Mouse (Mus musculus): ENCODE data around the gene Cntfr. TPM values are rescaled to one million over a fixed set of nuclear protein-coding genes. Genes with fewer than 3 reads are reported as not detected.

Cntfr gene
- polyA plus RNA-seq, 2 experiments, result 0.17 to 0.75 TPM

GRCm38 (mm10) chr4:41677006-41677629, 19.8 kb downstream of the Cntfr start:
- Histone ChIP-seq H3K9me3 (ENCODE audit: control insufficient read depth, low read length) (no peaks in the 10 kb centered on the region), H3K4me2 (ENCODE audit: low read depth) (no peak overlapping the region), H3K27ac (no peak overlapping the region), H3K36me3 (replicated peaks; ENCODE audit: control insufficient read depth, insufficient read depth, low read depth) (no peaks in the 10 kb centered on the region), H3K27me3 (ENCODE audit: control insufficient read depth, insufficient read depth, low read length) (peaks cover 2% of the 10 kb centered on the region), H3K4me3 (ENCODE audit: insufficient read depth in 1 of 2, low read depth in 2 of 2, low read length in 2 of 2) (no peak overlapping the region), H3K4me1 (replicated peaks; ENCODE audit: control insufficient read depth in 2 of 2, insufficient read depth in 2 of 2, low read length in 1 of 2) (no peaks in the 10 kb centered on the region), H3K9ac (replicated peaks) (no peak overlapping the region)
- no peak for DNase-seq (ENCODE audit: low read depth in 3 of 3, low spot score in 3 of 3)
- TF ChIP-seq CTCF (IDR thresholded peaks at IDR 0.05; ENCODE audit: low read depth), result no peak
- no peak for TF ChIP-seq EP300 (IDR thresholded peaks at IDR 0.05; ENCODE audit: low read depth)
- WGBS (ENCODE audit: insufficient replicate concordance), result 47% methylated on average over 13 of the region's 13 CpGs
- ATAC-seq (ENCODE audit: insufficient read depth), result no peak

DNA sequence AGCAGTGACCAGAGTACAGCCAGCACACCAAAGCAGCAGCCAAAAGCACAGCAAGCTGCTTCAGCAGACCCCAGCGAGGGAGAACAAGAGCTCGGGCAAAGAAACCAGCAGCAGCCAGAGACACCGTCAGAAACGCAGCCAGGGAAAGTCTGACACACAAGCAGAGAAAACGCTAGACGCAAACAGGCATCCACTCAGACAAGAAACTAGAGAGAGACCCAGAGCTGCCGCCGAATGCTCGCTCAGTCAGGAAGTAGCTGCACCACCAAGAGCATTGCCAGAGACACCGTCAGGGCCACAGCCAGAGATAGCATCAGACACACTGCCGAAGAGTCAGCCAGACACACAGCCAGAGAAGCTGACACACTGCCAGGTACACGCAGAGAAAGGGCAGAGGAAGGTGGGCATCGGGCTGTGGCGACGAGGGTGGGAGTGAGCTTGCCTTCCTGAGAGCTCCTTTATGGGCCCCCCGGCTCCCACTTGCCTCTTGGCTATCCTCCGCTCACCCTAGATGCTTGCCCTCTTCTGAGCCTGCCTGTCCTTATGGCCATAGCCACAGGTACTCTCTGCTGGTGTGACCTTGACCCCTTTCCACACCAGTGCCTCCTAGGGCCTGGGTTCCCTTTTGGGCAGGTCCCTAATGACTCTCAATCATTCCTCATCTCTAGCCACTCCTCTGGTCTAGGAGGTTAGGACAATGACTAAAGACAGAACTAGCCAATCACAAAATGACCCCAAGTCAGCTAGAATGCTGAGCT, 20.5 kb downstream of the Cntfr start:
- no peaks in the 10 kb centered on the region; the same call in 1 of the 2 replicates for H3K27me3 ChIP-seq (ENCODE audit: control insufficient read depth, insufficient read depth, low read length)

GRCm38 (mm10) chr4:41673186-41673585, 23.7 kb downstream of the Cntfr start:
- ATAC-seq (ENCODE audit: insufficient read depth), result no peak
- 59% methylated on average over 19 of the region's 19 CpGs for WGBS (ENCODE audit: insufficient replicate concordance)
- Histone ChIP-seq H3K4me1 (replicated peaks; ENCODE audit: control insufficient read depth in 2 of 2, insufficient read depth in 2 of 2, low read length in 1 of 2) (no peaks in the 10 kb centered on the region), H3K4me2 (ENCODE audit: low read depth) (no peak overlapping the region), H3K4me3 (ENCODE audit: insufficient read depth in 1 of 2, low read depth in 2 of 2, low read length in 2 of 2) (no peak overlapping the region), H3K9ac (replicated peaks) (no peak overlapping the region), H3K27ac (no peak overlapping the region), H3K36me3 (replicated peaks; ENCODE audit: control insufficient read depth, insufficient read depth, low read depth) (no peaks in the 10 kb centered on the region), H3K9me3 (ENCODE audit: control insufficient read depth, low read length) (no peaks in the 10 kb centered on the region), H3K27me3 (ENCODE audit: control insufficient read depth, insufficient read depth, low read length) (no peaks in the 10 kb centered on the region; the same call in 1 of the 2 replicates)
- TF ChIP-seq CTCF (IDR thresholded peaks at IDR 0.05; ENCODE audit: low read depth), result no peak
- TF ChIP-seq EP300 (IDR thresholded peaks at IDR 0.05; ENCODE audit: low read depth), result no peak
- no peak for DNase-seq (ENCODE audit: low read depth in 3 of 3, low spot score in 3 of 3)

More for the DNA sequence above, 20.5 kb downstream of the Cntfr start:
- Histone ChIP-seq H3K4me2 (ENCODE audit: low read depth) (no peak overlapping the region), H3K9ac (replicated peaks) (no peak overlapping the region), H3K36me3 (replicated peaks; ENCODE audit: control insufficient read depth, insufficient read depth, low read depth) (no peaks in the 10 kb centered on the region), H3K4me3 (ENCODE audit: insufficient read depth in 1 of 2, low read depth in 2 of 2, low read length in 2 of 2) (no peak overlapping the region), H3K4me1 (replicated peaks; ENCODE audit: control insufficient read depth in 2 of 2, insufficient read depth in 2 of 2, low read length in 1 of 2) (no peaks in the 10 kb centered on the region), H3K9me3 (ENCODE audit: control insufficient read depth, low read length) (no peaks in the 10 kb centered on the region), H3K27ac (no peak overlapping the region)
- no peak for TF ChIP-seq CTCF (IDR thresholded peaks at IDR 0.05; ENCODE audit: low read depth)
- TF ChIP-seq EP300 (IDR thresholded peaks at IDR 0.05; ENCODE audit: low read depth), result no peak
- ATAC-seq (ENCODE audit: insufficient read depth) (no peak), DNase-seq (ENCODE audit: low read depth in 3 of 3, low spot score in 3 of 3) (no peak)
- 37% methylated on average over 17 of the region's 17 CpGs for WGBS (ENCODE audit: insufficient replicate concordance)

DNA sequence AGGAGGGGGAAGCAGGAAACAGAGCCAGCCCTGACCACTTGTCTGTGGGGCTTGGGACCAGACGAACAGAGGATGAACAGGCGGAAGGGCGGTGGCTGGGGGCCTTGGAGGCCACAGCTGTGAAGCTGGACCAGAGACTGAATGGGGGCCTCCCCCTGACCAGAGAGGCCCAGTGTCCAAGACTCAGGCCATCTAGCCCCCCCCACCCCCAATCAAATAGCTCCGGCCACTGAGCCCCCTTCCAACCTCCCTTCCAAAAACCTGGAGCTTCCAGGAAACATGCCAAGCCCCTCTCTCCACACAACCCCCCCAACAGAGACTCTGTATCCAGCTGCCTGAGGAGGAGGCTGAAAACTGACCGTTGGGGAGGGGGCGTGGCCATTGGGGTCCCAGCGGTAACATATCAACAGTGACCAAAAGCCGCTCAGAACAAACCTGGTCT, 24.3 kb downstream of the Cntfr start:
- Histone ChIP-seq H3K4me3 (ENCODE audit: insufficient read depth in 1 of 2, low read depth in 2 of 2, low read length in 2 of 2) (no peak overlapping the region), H3K9ac (replicated peaks) (no peak overlapping the region), H3K4me2 (ENCODE audit: low read depth) (no peak overlapping the region), H3K27ac (no peak overlapping the region), H3K4me1 (replicated peaks; ENCODE audit: control insufficient read depth in 2 of 2, insufficient read depth in 2 of 2, low read length in 1 of 2) (no peaks in the 10 kb centered on the region), H3K27me3 (ENCODE audit: control insufficient read depth, insufficient read depth, low read length) (no peaks in the 10 kb centered on the region; the same call in 1 of the 2 replicates), H3K36me3 (replicated peaks; ENCODE audit: control insufficient read depth, insufficient read depth, low read depth) (no peaks in the 10 kb centered on the region), H3K9me3 (ENCODE audit: control insufficient read depth, low read length) (no peaks in the 10 kb centered on the region)
- 35% methylated on average over 8 of the region's 8 CpGs for WGBS (ENCODE audit: insufficient replicate concordance)
- ATAC-seq (ENCODE audit: insufficient read depth), result no peak
- no peak for DNase-seq (ENCODE audit: low read depth in 3 of 3, low spot score in 3 of 3)
- TF ChIP-seq EP300 (IDR thresholded peaks at IDR 0.05; ENCODE audit: low read depth), result no peak
- TF ChIP-seq CTCF (IDR thresholded peaks at IDR 0.05; ENCODE audit: low read depth), result no peak

DNA sequence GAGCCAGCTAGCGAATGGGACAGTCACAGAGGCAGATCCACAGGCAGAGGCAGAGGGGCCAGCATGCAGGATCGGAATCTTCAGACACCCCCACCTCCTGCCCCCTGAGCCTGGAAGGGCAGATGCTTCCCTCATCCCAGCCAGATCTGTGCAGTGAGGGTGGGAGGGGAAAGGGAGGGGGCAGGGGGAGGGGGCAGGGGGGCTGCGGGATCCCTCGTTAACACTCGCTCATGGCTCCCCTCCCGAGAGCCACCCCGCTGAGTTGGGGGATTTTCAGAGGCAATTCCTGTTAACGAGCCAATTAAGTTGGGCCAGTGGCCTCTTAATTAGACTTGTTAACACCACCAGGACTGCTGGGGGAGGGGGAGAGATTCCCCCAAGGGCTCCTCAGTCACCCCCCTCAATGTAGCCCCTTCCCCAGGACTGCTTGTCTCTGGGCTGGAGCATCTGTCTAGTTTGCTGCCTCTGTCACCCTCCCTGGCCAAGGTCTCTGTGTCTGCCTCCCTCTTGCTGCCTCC, 24.9 kb downstream of the Cntfr start:
- Histone ChIP-seq H3K4me2 (ENCODE audit: low read depth) (no peak overlapping the region), H3K27me3 (ENCODE audit: control insufficient read depth, insufficient read depth, low read length) (no peaks in the 10 kb centered on the region; the same call in 1 of the 2 replicates), H3K9me3 (ENCODE audit: control insufficient read depth, low read length) (no peaks in the 10 kb centered on the region), H3K36me3 (replicated peaks; ENCODE audit: control insufficient read depth, insufficient read depth, low read depth) (no peaks in the 10 kb centered on the region), H3K4me3 (ENCODE audit: insufficient read depth in 1 of 2, low read depth in 2 of 2, low read length in 2 of 2) (no peak overlapping the region), H3K27ac (no peak overlapping the region), H3K9ac (replicated peaks) (no peak overlapping the region), H3K4me1 (replicated peaks; ENCODE audit: control insufficient read depth in 2 of 2, insufficient read depth in 2 of 2, low read length in 1 of 2) (no peaks in the 10 kb centered on the region)
- ATAC-seq (ENCODE audit: insufficient read depth) (no peak), DNase-seq (ENCODE audit: low read depth in 3 of 3, low spot score in 3 of 3) (no peak)
- 16% methylated on average over 8 of the region's 8 CpGs for WGBS (ENCODE audit: insufficient replicate concordance)
- no peak for TF ChIP-seq CTCF (IDR thresholded peaks at IDR 0.05; ENCODE audit: low read depth)
